Mouse (Mus musculus): ENCODE measurements at regions not wholly inside any gene's neighbourhood (a gene's known extent, or its start where the extent isn't known, plus 50 kb on each side); places are given as distances from the start of the nearest gene placed in this dataset.

- ATAC-seq (ENCODE audit: low read depth), result no peak
- H3K27ac ChIP-seq (replicated peaks), result no peak overlapping the region
- no peaks in the 10 kb centered on the region for H3K36me3 ChIP-seq
- WGBS, result 88% methylated on average over 4 of the region's 4 CpGs
- H3K4me1 ChIP-seq (replicated peaks), result peaks cover 18% of the 10 kb centered on the region
- H3K4me2 ChIP-seq, result no peak overlapping the region
- no peak overlapping the region for H3K9ac ChIP-seq
- H3K9me3 ChIP-seq, result no peaks in the 10 kb centered on the region
- H3K4me3 ChIP-seq, result no peak overlapping the region
- H3K27me3 ChIP-seq, result no peaks in the 10 kb centered on the region
These were observed 493.5 kb downstream of the Fam19a5 start for GRCm38 (mm10) chr15:88037606-88038005.

- Histone ChIP-seq H3K4me1 (replicated peaks) (no peaks in the 10 kb centered on the region), H3K27me3 (no peaks in the 10 kb centered on the region), H3K36me3 (no peaks in the 10 kb centered on the region), H3K4me3 (no peak overlapping the region), H3K9ac (no peak overlapping the region), H3K27ac (replicated peaks) (no peak overlapping the region), H3K4me2 (no peak overlapping the region), H3K9me3 (no peaks in the 10 kb centered on the region)
- WGBS, result 89% methylated on average over 2 of the region's 2 CpGs
- no peak for ATAC-seq (ENCODE audit: low read depth)
These were observed 498.7 kb downstream of the Fam19a5 start for GRCm38 (mm10) chr15:88042821-88043220.

GRCm38 (mm10) chr15:88058071-88058470, 514.0 kb downstream of the Fam19a5 start:
- no peak for ATAC-seq (ENCODE audit: low read depth)
- Histone ChIP-seq H3K27me3 (no peaks in the 10 kb centered on the region), H3K9ac (no peak overlapping the region), H3K36me3 (no peaks in the 10 kb centered on the region), H3K9me3 (no peaks in the 10 kb centered on the region), H3K27ac (replicated peaks) (no peak overlapping the region), H3K4me3 (no peak overlapping the region), H3K4me2 (no peak overlapping the region), H3K4me1 (replicated peaks) (no peaks in the 10 kb centered on the region)
- WGBS, result 69% methylated on average over 4 of the region's 4 CpGs

- no peak overlapping the region for H3K9ac ChIP-seq
- no peaks in the 10 kb centered on the region for H3K27me3 ChIP-seq
- no peak overlapping the region for H3K27ac ChIP-seq (replicated peaks)
- no peak for ATAC-seq (ENCODE audit: low read depth)
- no peak overlapping the region for H3K4me2 ChIP-seq
- H3K36me3 ChIP-seq, result no peaks in the 10 kb centered on the region
- no peaks in the 10 kb centered on the region for H3K9me3 ChIP-seq
- no peaks in the 10 kb centered on the region for H3K4me1 ChIP-seq (replicated peaks)
- no peak overlapping the region for H3K4me3 ChIP-seq
- 92% methylated on average over 4 of the region's 4 CpGs for WGBS
These were observed 516.8 kb downstream of the Fam19a5 start for GRCm38 (mm10) chr15:88060935-88061334.

- Histone ChIP-seq H3K9me3 (no peaks in the 10 kb centered on the region), H3K4me3 (no peak overlapping the region), H3K27ac (replicated peaks) (no peak overlapping the region), H3K36me3 (no peaks in the 10 kb centered on the region), H3K9ac (no peak overlapping the region), H3K27me3 (no peaks in the 10 kb centered on the region), H3K4me2 (no peak overlapping the region), H3K4me1 (replicated peaks) (peaks cover under 1% of the 10 kb centered on the region)
- 77% methylated on average over 5 of the region's 5 CpGs for WGBS
- ATAC-seq (ENCODE audit: low read depth), result no peak
These were observed 518.9 kb downstream of the Fam19a5 start for GRCm38 (mm10) chr15:88063041-88063440.

GRCm38 (mm10) chr15:88068476-88068875, 524.4 kb downstream of the Fam19a5 start:
- ATAC-seq (ENCODE audit: low read depth), result no peak
- no peaks in the 10 kb centered on the region for H3K36me3 ChIP-seq
- H3K9me3 ChIP-seq, result no peaks in the 10 kb centered on the region
- H3K4me1 ChIP-seq (replicated peaks), result peaks cover 8% of the 10 kb centered on the region
- H3K9ac ChIP-seq, result no peak overlapping the region
- H3K4me2 ChIP-seq, result no peak overlapping the region
- no peak overlapping the region for H3K27ac ChIP-seq (replicated peaks)
- 48% methylated on average over 3 of the region's 3 CpGs for WGBS
- no peak overlapping the region for H3K4me3 ChIP-seq
- no peaks in the 10 kb centered on the region for H3K27me3 ChIP-seq

- no peak for ATAC-seq (ENCODE audit: low read depth)
- Histone ChIP-seq H3K9ac (no peak overlapping the region), H3K27ac (replicated peaks) (no peak overlapping the region), H3K4me1 (replicated peaks) (peaks cover 8% of the 10 kb centered on the region), H3K4me2 (no peak overlapping the region), H3K36me3 (no peaks in the 10 kb centered on the region), H3K4me3 (no peak overlapping the region), H3K27me3 (no peaks in the 10 kb centered on the region), H3K9me3 (no peaks in the 10 kb centered on the region)
- WGBS, result 23% methylated on average over 1 of the region's 1 CpGs
These were observed 527.4 kb upstream of the Zdhhc25 start for GRCm38 (mm10) chr15:88072676-88073075.

GRCm38 (mm10) chr15:88083911-88084310, 516.2 kb upstream of the Zdhhc25 start:
- H3K27ac ChIP-seq (replicated peaks), result no peak overlapping the region
- no peaks in the 10 kb centered on the region for H3K36me3 ChIP-seq
- 52% methylated on average over 5 of the region's 5 CpGs for WGBS
- no peaks in the 10 kb centered on the region for H3K27me3 ChIP-seq
- H3K9ac ChIP-seq, result no peak overlapping the region
- no peak for ATAC-seq (ENCODE audit: low read depth)
- H3K9me3 ChIP-seq, result no peaks in the 10 kb centered on the region
- no peak overlapping the region for H3K4me2 ChIP-seq
- H3K4me1 ChIP-seq (replicated peaks), result peaks cover 22% of the 10 kb centered on the region
- no peak overlapping the region for H3K4me3 ChIP-seq

- no peak overlapping the region for H3K9ac ChIP-seq
- H3K4me3 ChIP-seq, result no peak overlapping the region
- no peak for ATAC-seq (ENCODE audit: low read depth)
- H3K4me2 ChIP-seq, result no peak overlapping the region
- H3K4me1 ChIP-seq (replicated peaks), result peaks cover 27% of the 10 kb centered on the region
- H3K27me3 ChIP-seq, result no peaks in the 10 kb centered on the region
- no peak overlapping the region for H3K27ac ChIP-seq (replicated peaks)
- no peaks in the 10 kb centered on the region for H3K9me3 ChIP-seq
- 66% methylated on average over 3 of the region's 3 CpGs for WGBS
- no peaks in the 10 kb centered on the region for H3K36me3 ChIP-seq
These were observed 514.5 kb upstream of the Zdhhc25 start for GRCm38 (mm10) chr15:88085631-88086030.

GRCm38 (mm10) chr15:88089486-88089885, 510.6 kb upstream of the Zdhhc25 start:
- Histone ChIP-seq H3K9me3 (peaks cover 9% of the 10 kb centered on the region), H3K4me3 (no peak overlapping the region), H3K4me1 (replicated peaks) (peaks cover 6% of the 10 kb centered on the region), H3K36me3 (no peaks in the 10 kb centered on the region), H3K27ac (replicated peaks) (no peak overlapping the region), H3K27me3 (no peaks in the 10 kb centered on the region), H3K9ac (no peak overlapping the region), H3K4me2 (no peak overlapping the region)
- no peak for ATAC-seq (ENCODE audit: low read depth)
- WGBS, result 40% methylated on average over 4 of the region's 4 CpGs

GRCm38 (mm10) chr15:88091390-88091789, 508.7 kb upstream of the Zdhhc25 start:
- H3K4me2 ChIP-seq, result no peak overlapping the region
- H3K27ac ChIP-seq (replicated peaks), result no peak overlapping the region
- H3K9me3 ChIP-seq, result peaks cover 9% of the 10 kb centered on the region
- 94% methylated on average over 5 of the region's 5 CpGs for WGBS
- no peaks in the 10 kb centered on the region for H3K27me3 ChIP-seq
- no peak for ATAC-seq (ENCODE audit: low read depth)
- no peaks in the 10 kb centered on the region for H3K36me3 ChIP-seq
- no peak overlapping the region for H3K4me3 ChIP-seq
- H3K4me1 ChIP-seq (replicated peaks), result peaks cover 5% of the 10 kb centered on the region
- no peak overlapping the region for H3K9ac ChIP-seq

GRCm38 (mm10) chr15:88120376-88120775, 479.7 kb upstream of the Zdhhc25 start:
- ATAC-seq (ENCODE audit: low read depth), result no peak
- Histone ChIP-seq H3K4me1 (replicated peaks) (no peaks in the 10 kb centered on the region), H3K27me3 (no peaks in the 10 kb centered on the region), H3K9me3 (no peaks in the 10 kb centered on the region), H3K4me3 (no peak overlapping the region), H3K36me3 (no peaks in the 10 kb centered on the region), H3K27ac (replicated peaks) (no peak overlapping the region), H3K4me2 (no peak overlapping the region), H3K9ac (no peak overlapping the region)
- 56% methylated on average over 5 of the region's 5 CpGs for WGBS

- H3K9ac ChIP-seq, result no peak overlapping the region
- no peak overlapping the region for H3K4me2 ChIP-seq
- WGBS, result 86% methylated on average over 24 of the region's 24 CpGs
- H3K9me3 ChIP-seq, result no peaks in the 10 kb centered on the region
- no peak overlapping the region for H3K4me3 ChIP-seq
- no peaks in the 10 kb centered on the region for H3K36me3 ChIP-seq
- H3K27ac ChIP-seq (replicated peaks), result no peak overlapping the region
- no peak for ATAC-seq (ENCODE audit: low read depth)
- H3K27me3 ChIP-seq, result no peaks in the 10 kb centered on the region
- no peaks in the 10 kb centered on the region for H3K4me1 ChIP-seq (replicated peaks)
These were observed 476.1 kb upstream of the Zdhhc25 start for GRCm38 (mm10) chr15:88123907-88124523.

Data from neural tube, embryonic 13.5 days (tissue).